Mouse (Mus musculus): ENCODE measurements around the gene Mbnl2. TPM values are rescaled to one million over a fixed set of nuclear protein-coding genes. Genes with fewer than 3 reads are reported as not detected.
A peak's percentile ranks its signal among the peaks of the same experiment; 100 is the strongest.

Mbnl2 gene
- polyA plus RNA-seq, 1 experiment from 2014 or later = 39.8 TPM

GRCm38 (mm10) chr14:120277081-120277656 lies 1.7 kb downstream of the Mbnl2 start:
- H3K9me3 ChIP-seq = no peaks in the 10 kb centered on the region
- peak overlapping the region; percentile 64 for H3K4me2 ChIP-seq (replicated peaks)
- H3K4me3 ChIP-seq = peak overlapping the region; percentile 56
- no peaks in the 10 kb centered on the region for H3K36me3 ChIP-seq
- H3K4me1 ChIP-seq = peaks cover 44% of the 10 kb centered on the region
- WGBS = 23% methylated on average over 10 of the region's 10 CpGs
- H3K9ac ChIP-seq (replicated peaks) = peak overlapping the region; percentile 54
- 0 out of 2 replicates have a peak overlapping the region, but pooled peaks have one; percentile 16 for H3K27ac ChIP-seq (replicated peaks)
- H3K27me3 ChIP-seq = no peaks in the 10 kb centered on the region
- no peak for ATAC-seq (ENCODE audit: low FRiP score, low read depth)

DNA sequence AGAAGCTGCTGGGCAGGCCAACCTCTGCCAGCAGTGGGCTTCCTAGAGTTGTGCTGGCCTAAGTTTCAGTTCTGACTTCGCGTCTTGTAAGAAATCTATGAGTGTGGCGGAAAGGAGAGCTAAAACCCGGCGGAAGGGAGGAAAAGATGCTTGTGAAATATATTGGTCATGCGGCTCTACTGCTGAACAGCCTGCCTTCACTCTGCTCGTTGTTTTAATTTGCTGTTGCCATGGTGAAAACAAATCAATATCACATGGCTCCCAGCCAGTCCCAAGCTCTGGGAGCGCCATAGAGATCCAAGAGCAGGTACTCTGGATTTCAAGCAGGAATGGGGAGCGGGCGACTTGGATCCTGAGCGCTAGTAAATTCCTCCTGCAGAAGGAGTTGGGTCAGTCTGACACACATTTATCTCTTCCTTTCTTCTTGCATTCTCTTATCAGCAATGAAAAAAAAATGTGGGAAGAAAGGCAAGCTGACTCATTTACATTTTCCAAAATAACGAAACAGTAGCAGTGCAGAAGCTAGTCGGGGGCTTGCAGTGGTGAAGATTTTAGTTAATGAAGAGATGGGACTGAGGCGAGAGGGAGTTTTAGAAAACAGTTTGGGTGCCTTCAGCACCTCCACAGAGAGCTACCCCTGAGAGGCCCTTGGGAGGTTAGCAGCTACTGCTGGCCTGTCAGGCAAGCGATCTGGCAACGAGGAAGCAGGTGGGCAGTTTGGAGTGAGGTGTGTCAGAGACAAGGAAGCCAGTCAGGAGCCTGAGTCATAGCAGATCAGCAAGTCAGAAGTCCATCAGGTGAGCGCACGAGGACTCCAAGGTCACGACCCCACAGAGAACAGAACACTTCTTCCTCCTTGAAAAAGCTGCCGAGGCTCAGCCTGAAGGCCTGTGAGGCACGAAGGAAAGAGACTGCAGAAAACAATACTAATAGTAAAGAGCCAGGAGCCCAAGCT lies 3.1 kb downstream of the Mbnl2 start:
- Histone ChIP-seq H3K9me3 (no peaks in the 10 kb centered on the region), H3K4me1 (peaks cover 44% of the 10 kb centered on the region), H3K36me3 (no peaks in the 10 kb centered on the region), H3K27me3 (no peaks in the 10 kb centered on the region), H3K9ac (replicated peaks) (no peak overlapping the region; the same call in 1 of the 2 replicates), H3K4me2 (replicated peaks) (peak overlapping the region; percentile 64), H3K4me3 (peak overlapping the region; percentile 15; the same call in 1 of the 2 replicates), H3K27ac (replicated peaks) (peak overlapping the region; percentile 10; the same call in 1 of the 2 replicates)
- 48% methylated on average over 21 of the region's 21 CpGs for WGBS
- ATAC-seq (ENCODE audit: low FRiP score, low read depth) = no peak

DNA sequence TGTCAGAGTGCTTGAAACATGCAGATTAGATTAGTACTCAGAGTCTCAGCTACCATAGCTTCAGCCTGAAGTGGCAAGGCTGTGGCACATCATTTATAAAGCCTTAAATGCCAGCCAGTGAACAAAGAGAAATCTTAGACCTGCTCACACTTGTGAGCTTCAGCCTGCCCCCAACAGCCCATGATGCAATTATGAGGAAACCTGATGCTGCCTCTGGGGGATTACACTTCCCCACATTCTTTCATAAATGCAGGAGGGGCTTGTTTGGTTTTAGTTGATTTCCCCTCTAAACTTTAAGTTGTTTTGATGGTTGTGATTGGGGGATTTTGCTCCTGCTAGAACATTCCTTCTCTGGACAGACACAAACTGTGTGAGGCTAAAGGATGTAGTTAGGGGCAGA lies 4.7 kb downstream of the Mbnl2 start:
- H3K9me3 ChIP-seq = no peaks in the 10 kb centered on the region
- no peak overlapping the region for H3K4me3 ChIP-seq
- H3K27me3 ChIP-seq = no peaks in the 10 kb centered on the region
- peaks cover 43% of the 10 kb centered on the region for H3K4me1 ChIP-seq
- no peaks in the 10 kb centered on the region for H3K36me3 ChIP-seq
- no peak overlapping the region for H3K27ac ChIP-seq (replicated peaks)
- H3K9ac ChIP-seq (replicated peaks) = no peak overlapping the region
- ATAC-seq (ENCODE audit: low FRiP score, low read depth) = no peak
- H3K4me2 ChIP-seq (replicated peaks) = no peak overlapping the region

- Histone ChIP-seq H3K9ac (replicated peaks) (no peak overlapping the region), H3K27me3 (no peaks in the 10 kb centered on the region), H3K4me1 (peaks cover 38% of the 10 kb centered on the region), H3K4me3 (no peak overlapping the region), H3K9me3 (no peaks in the 10 kb centered on the region), H3K27ac (replicated peaks) (no peak overlapping the region), H3K36me3 (peaks cover under 1% of the 10 kb centered on the region; the same call in 1 of the 2 replicates), H3K4me2 (replicated peaks) (no peak overlapping the region)
- WGBS = 75% methylated on average over 8 of the region's 8 CpGs
- ATAC-seq (ENCODE audit: low FRiP score, low read depth) = no peak
These were observed 8.3 kb downstream of the Mbnl2 start for GRCm38 (mm10) chr14:120283787-120284186.

DNA sequence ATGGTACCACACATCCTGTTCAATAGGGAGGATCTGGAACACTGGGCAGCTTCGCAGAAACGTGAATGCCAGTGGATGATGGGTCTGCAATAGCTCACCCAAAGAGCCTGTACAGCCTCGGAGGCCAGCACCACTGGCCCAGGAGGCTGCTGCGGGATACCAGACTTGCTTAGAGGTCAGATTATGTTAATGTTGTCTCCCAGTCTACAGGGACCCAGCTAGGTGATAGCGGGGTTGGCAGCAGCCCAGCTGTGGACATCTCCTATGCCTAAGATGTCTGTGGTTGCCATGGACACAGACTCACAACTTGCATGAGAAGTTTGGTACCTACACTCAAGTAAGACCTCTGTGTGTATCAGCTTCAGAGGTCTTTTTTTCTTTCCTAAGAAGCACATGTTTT lies 9.0 kb downstream of the Mbnl2 start:
- Histone ChIP-seq H3K4me3 (no peak overlapping the region), H3K27ac (replicated peaks) (no peak overlapping the region), H3K9ac (replicated peaks) (no peak overlapping the region), H3K36me3 (peaks cover 3% of the 10 kb centered on the region; the same call in 1 of the 2 replicates), H3K4me1 (peaks cover 32% of the 10 kb centered on the region), H3K4me2 (replicated peaks) (no peak overlapping the region), H3K27me3 (no peaks in the 10 kb centered on the region), H3K9me3 (no peaks in the 10 kb centered on the region)
- 78% methylated on average over 5 of the region's 5 CpGs for WGBS
- no peak for ATAC-seq (ENCODE audit: low FRiP score, low read depth)

- no peak overlapping the region for H3K9ac ChIP-seq (replicated peaks)
- H3K4me1 ChIP-seq = peaks cover 26% of the 10 kb centered on the region
- no peak overlapping the region for H3K4me2 ChIP-seq (replicated peaks)
- 0 out of 2 replicates have a peak overlapping the region, but pooled peaks have one; percentile 30 for H3K27ac ChIP-seq (replicated peaks)
- no peak overlapping the region for H3K4me3 ChIP-seq
- no peak; the same call in 1 of the 2 replicates for ATAC-seq (ENCODE audit: low FRiP score, low read depth)
- H3K9me3 ChIP-seq = no peaks in the 10 kb centered on the region
- H3K36me3 ChIP-seq = peaks cover 3% of the 10 kb centered on the region; the same call in 1 of the 2 replicates
- 55% methylated on average over 21 of the region's 21 CpGs for WGBS
- no peaks in the 10 kb centered on the region for H3K27me3 ChIP-seq
These were observed 11.9 kb downstream of the Mbnl2 start for GRCm38 (mm10) chr14:120287121-120287986.

DNA sequence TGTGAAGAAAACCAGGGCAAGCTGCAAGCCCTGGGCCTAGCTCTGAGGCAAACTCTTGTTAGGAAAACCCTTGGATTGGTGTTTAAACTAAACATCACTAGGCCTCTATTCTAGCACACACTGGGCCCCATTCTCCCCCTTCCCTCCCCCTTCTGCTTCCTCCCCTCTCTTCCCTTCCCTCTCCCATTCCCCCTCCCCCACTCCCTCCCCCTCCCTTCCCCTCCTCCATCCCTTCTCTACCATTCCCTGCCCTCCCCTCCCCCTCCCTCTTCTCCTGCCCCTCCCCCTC lies 12.5 kb downstream of the Mbnl2 start:
- H3K9ac ChIP-seq (replicated peaks) = no peak overlapping the region
- no peak overlapping the region for H3K4me2 ChIP-seq (replicated peaks)
- no peak overlapping the region for H3K27ac ChIP-seq (replicated peaks)
- peaks cover 32% of the 10 kb centered on the region for H3K4me1 ChIP-seq
- no peak overlapping the region for H3K4me3 ChIP-seq
- ATAC-seq (ENCODE audit: low FRiP score, low read depth) = no peak
- H3K36me3 ChIP-seq = peaks cover 3% of the 10 kb centered on the region; the same call in 1 of the 2 replicates
- H3K27me3 ChIP-seq = no peaks in the 10 kb centered on the region
- no peaks in the 10 kb centered on the region for H3K9me3 ChIP-seq

DNA sequence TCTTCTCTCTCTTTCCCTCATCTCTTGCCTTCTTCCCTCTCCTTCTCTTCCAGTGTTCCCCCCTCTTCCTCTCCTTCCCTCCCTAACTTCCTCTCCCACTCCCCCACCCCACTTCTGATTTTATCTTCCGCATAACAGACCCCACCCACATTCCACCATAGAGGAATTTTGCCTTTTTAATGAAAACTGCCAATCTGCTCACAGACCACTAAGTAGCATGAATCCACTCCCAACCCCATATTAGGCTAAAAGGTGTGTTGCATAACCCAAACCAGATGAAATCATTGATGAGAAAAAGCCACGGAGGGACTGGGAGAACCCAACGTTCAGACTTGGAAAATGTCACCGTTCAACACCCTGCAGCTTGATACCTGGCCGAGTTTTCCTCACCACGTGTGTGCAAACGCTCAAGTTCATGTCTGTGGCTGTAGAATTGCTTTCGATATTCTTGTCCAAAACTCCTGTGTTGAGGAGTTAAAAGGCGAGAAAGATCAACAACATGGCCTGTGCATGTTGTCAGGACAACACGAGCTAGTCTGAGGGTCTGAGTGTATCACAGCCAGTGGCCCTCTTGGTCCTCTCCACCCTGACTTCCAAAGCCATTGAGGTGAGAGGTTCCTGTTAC lies 13.0 kb downstream of the Mbnl2 start:
- no peaks in the 10 kb centered on the region for H3K27me3 ChIP-seq
- H3K27ac ChIP-seq (replicated peaks) = no peak overlapping the region
- peaks cover 3% of the 10 kb centered on the region; the same call in 1 of the 2 replicates for H3K36me3 ChIP-seq
- ATAC-seq (ENCODE audit: low FRiP score, low read depth) = no peak
- peaks cover 34% of the 10 kb centered on the region for H3K4me1 ChIP-seq
- no peak overlapping the region for H3K4me3 ChIP-seq
- no peak overlapping the region for H3K9ac ChIP-seq (replicated peaks)
- H3K4me2 ChIP-seq (replicated peaks) = no peak overlapping the region
- 87% methylated on average over 10 of the region's 10 CpGs for WGBS
- H3K9me3 ChIP-seq = no peaks in the 10 kb centered on the region

DNA sequence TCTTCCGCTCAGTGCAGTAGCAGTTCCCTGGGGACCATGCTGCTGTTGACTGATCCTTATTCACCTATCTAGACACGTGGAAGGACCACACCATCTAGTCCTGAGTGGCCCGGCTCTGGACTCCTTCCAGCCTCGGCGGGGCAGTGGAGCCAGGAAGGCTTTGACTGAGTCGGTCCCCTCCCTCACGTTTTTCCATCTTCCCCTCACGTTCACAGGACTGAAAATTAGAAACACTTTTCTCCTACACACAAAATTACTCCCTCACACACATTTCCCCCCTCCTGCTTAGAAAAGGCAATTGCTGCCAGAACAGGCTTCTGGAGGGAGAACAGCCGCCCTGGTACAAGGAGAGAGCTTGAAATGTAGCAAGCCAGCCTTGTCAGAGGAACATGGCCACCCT lies 13.6 kb downstream of the Mbnl2 start:
- 86% methylated on average over 9 of the region's 9 CpGs for WGBS
- ATAC-seq (ENCODE audit: low FRiP score, low read depth) = no peak
- no peak overlapping the region for H3K9ac ChIP-seq (replicated peaks)
- H3K9me3 ChIP-seq = no peaks in the 10 kb centered on the region
- peaks cover 3% of the 10 kb centered on the region; the same call in 1 of the 2 replicates for H3K36me3 ChIP-seq
- no peak overlapping the region for H3K4me2 ChIP-seq (replicated peaks)
- no peak overlapping the region for H3K27ac ChIP-seq (replicated peaks)
- no peaks in the 10 kb centered on the region for H3K27me3 ChIP-seq
- peaks cover 34% of the 10 kb centered on the region for H3K4me1 ChIP-seq
- H3K4me3 ChIP-seq = no peak overlapping the region

GRCm38 (mm10) chr14:120289528-120289927 lies 14.1 kb downstream of the Mbnl2 start:
- 88% methylated on average over 7 of the region's 7 CpGs for WGBS
- ATAC-seq (ENCODE audit: low FRiP score, low read depth) = no peak
- Histone ChIP-seq H3K4me3 (no peak overlapping the region), H3K36me3 (peaks cover 3% of the 10 kb centered on the region; the same call in 1 of the 2 replicates), H3K4me1 (peaks cover 32% of the 10 kb centered on the region), H3K9ac (replicated peaks) (no peak overlapping the region), H3K9me3 (no peaks in the 10 kb centered on the region), H3K4me2 (replicated peaks) (no peak overlapping the region), H3K27ac (replicated peaks) (no peak overlapping the region), H3K27me3 (no peaks in the 10 kb centered on the region)

DNA sequence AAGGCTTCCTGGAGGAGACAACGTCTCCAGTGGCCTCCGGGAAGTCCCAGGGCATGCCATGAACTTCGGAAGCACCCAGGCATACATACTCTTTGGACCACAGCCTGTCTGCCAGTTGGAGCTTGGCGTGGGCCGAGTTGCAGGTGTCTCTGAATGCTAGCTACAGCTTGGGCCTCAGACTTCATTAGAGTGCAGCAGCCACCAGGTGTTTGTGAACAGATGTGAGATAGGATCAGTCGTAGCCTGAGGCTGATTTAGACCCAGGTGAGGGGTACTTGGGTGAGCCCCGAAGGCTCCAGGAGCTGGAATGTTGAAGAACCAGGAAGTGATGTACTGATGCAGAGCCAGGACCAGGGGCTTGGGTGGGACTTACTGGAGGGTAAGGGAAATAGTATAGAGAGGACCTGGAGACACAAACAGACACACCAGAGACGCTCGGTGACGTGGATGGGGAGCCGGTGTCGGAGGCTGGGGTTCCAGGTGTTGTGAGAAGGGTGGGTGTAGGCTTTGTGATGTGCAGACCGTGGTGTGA lies 15.8 kb downstream of the Mbnl2 start:
- ATAC-seq (ENCODE audit: low FRiP score, low read depth) = no peak
- peaks cover 29% of the 10 kb centered on the region for H3K4me1 ChIP-seq
- no peak overlapping the region for H3K4me3 ChIP-seq
- no peak overlapping the region for H3K9ac ChIP-seq (replicated peaks)
- 93% methylated on average over 13 of the region's 13 CpGs for WGBS
- no peak overlapping the region for H3K4me2 ChIP-seq (replicated peaks)
- peaks cover 3% of the 10 kb centered on the region; the same call in 1 of the 2 replicates for H3K36me3 ChIP-seq
- no peak overlapping the region for H3K27ac ChIP-seq (replicated peaks)
- no peaks in the 10 kb centered on the region for H3K9me3 ChIP-seq
- no peaks in the 10 kb centered on the region for H3K27me3 ChIP-seq

Measured in midbrain, embryonic 12.5 days (tissue).